Mouse (Mus musculus) kidney, postnatal 25 days (tissue): ENCODE measurements at regions not wholly inside any gene's neighbourhood (a gene's known extent, or its start where the extent isn't known, plus 50 kb on each side); places are given as distances from the start of the nearest gene placed in this dataset.

Experiments used
- DNase-seq, 2 experiments: peaks; one replicate each; pipeline ENCODE4 v3.0.0; 2021; ENCODE audit warnings: mixed read lengths in 2 of 2

DNA sequence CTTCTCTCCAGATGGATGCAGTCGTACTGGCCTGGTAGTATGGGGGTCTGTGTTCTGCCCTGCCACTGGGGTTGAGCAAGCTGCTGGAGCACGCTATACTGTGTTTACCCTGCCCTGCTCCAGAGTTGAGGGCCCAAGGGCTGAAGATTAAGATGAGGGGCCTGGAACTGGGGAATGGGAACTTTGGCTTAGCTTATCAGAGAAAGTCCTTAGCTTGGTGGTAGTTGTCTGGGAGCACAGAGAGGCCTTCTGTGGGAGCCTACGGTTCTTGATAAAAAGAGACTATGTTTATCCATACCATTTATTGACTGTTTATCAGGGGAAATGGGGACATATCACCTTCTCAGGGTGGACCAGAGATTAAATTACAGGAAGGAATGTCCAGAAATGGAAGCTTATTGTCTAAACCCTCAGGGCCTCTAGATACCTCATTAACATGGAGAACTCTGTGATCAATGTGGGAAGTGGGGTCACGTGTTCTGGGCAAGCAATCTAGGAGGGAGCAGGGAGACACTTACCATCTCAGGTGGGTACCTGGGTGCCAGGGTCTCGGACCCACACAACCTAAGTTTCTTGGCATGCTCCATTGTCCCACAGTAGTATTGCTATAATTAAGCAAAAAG is 58.7 kb downstream of the Mycn start:
- no peak for DNase-seq

DNA sequence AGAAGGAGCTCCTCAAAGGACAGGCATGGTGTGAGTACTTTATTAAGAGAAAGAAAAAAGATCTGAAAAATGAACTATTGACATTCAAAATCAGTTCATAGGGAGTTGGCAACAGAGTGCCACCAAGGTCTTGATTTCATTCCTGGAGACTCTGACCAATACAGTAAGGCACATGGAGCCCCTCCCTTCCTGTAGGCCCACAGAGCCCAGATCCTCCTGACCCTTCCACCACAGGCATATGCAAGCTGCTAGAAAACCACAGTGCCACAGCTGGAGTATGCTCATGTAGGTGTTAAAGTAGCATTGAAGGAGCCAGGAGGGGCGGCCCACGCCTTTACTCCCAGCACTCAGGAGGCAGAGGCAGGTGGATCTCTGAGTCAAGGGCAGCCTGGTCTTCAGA is 63.7 kb downstream of the Mycn start:
- DNase-seq, result no peak

DNA sequence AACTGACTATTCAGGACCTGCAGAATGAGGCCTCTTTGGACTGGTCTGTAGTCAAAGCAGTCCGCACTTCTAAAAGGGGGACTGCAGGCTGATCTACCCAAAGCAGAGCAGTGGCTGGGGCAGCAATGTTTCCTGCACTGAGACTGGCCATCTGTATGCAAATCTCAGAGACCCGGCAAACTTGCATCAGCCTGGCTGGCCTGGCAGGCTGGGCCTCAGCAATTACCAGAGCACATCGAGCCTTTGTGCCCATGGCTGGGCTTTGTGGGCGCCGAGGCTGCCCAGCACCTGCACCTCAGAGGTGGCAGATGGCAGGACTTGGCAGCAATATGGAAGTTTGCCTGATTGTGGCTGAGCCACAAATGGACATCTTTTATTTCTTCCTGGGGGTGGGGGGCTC is 64.2 kb downstream of the Mycn start:
- peak in 1 of 2 experiments; percentile 41 for DNase-seq

DNA sequence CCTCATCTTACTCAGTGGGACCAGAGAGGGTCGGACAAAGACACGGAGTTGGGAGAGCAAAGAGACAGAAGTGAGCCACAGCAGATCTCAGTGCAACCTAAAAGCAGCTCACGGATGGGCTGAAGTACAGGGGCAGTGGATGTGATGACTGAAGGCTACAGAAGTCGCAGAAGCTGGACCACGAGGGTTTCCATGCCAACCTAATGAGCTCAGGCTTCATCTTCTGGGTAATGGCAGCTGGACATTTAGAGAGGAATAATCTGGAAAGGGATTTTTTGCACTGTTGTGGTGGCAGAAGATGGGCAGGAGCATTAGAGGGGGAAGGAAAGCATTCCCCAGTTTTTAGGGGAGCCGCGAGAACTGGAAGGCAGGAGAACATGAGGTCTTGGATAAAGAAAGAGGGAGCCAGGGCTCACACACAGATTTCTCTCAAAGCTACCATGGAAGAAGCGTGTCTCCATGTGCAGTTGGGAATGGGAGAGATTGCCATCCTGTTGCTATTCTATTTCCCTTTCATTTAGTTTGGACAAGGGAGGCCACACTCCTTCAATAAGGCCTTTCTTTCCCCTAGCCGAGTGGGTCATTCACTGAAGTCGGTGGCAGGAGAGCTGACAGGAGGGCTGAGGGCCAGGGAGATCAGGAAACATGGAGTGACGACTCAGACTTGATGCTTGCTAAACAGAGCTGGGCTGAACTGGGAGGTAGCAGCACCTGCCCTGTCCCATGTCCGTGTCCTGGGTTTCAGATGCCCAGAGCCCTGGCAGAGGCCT is 65.6 kb downstream of the Mycn start:
- peak in 1 of 2 experiments; percentile 4 for DNase-seq

DNA sequence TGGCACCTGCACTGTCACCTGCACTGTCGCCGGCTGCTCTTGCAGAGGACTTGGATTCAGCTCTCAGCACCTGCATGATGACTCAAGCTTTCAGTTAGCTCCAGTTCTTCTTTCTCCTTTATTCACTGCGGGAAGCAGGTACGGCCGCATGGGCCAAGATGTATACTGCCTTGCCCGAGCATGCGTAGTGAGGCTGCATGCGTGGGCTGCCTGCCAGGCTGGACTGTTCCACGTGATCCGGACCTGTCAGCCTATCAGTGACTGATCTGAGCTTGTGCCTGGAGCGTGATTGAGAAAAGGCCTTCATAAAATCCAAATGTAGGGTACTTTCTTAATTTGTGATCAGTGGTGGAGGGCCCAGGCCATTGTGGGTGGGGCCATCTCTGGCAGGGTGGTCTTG is 68.2 kb downstream of the Mycn start:
- peak in 1 of 2 experiments; percentile 35 for DNase-seq

DNA sequence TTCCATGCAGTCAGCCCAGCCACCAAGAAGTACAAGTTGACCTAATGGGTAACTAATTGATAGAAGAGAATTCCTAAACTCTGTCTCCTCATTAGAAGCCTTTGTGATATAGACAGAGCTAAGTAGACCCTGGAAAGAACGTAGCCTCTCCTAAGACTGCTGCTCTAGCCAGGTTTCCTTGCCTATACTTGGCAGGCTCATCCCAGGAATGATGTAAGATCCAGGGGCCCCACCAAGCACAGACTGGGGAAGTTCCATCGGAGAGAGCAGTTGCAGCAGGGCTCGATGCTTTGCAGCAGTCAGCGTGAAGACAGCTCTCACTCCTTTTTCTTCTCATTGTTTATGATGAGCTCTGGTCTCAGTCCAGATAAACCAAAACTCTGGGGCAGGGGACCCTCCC is 68.7 kb downstream of the Mycn start:
- DNase-seq, result peak in 1 of 2 experiments; percentile 28

DNA sequence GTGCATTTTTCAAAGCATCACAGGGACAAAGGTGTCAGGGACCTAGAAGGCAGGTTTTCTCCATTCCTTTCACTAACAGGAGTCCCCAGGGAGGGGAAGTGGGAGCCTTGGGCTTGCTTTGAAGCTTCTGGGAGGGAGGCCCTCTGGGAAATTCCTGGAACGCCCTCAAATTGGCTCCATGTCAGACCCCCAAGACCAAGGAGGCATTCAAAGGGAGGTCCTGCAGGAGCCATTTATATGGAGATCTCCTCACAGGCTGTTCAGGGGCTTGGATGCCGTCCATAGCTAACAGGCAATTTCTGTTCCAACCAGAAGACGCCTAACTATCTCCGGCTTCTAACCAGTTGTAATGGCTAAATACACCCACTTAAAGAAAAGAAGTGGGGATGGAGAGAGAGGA is 70.4 kb downstream of the Mycn start:
- DNase-seq, result no peak

DNA sequence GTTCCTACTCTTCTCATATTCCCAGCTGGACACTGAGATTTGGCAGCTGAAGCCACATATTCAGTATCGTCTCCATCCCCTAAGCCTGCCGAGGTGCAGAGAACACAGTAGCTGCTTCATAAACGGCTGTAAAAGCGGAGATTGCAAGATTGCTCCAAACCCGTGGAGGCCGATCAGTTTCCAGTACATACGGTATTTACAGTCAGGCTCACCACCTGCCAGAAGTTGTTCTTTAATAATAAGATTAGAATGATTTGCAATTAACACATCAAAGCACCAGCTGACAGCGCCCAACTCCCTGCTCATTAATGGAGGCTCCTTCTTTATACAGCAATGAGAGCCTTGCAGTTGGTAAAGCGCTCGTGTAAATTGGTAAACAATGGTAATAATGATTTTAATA is 75.1 kb downstream of the Mycn start:
- DNase-seq, result no peak

DNA sequence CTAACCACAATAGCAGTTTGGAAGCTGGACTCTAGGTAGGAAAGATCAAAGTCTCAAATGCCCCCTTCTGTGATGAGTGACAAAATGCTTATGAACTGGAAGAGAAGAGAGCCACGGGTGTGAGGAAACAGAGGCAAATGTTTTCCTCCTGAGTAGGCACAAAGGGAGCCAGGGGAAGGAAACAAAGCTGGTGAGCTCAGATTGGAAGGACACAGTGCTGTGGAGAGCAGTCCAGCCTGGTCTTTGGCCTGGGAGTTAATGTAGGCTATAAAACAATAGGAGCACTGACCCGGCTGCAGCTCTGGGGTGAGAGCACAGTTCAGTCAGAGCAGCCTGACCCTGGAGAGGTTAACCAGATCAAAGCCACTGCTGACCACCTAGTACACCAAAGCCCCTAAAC is 91.0 kb downstream of the Mycn start:
- DNase-seq, result no peak

DNA sequence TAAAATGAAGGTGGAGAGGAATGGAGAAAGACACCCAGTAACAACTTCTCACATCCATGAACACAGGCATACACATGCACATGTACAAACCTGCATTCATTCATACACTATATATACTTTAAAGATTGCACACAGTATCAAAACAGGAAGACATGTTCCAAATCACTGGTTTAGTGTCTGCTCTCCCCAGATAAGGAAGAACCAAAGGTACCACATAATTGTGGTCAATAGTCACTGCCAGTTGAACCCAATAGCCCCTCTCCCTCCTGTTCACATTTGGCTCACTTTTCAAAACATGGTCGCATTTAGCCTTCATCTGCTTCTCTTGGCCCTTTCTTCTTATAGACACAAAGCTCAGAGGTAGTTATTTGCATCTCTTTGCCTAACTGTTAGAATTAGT is 95.0 kb downstream of the Mycn start:
- DNase-seq, result no peak

DNA sequence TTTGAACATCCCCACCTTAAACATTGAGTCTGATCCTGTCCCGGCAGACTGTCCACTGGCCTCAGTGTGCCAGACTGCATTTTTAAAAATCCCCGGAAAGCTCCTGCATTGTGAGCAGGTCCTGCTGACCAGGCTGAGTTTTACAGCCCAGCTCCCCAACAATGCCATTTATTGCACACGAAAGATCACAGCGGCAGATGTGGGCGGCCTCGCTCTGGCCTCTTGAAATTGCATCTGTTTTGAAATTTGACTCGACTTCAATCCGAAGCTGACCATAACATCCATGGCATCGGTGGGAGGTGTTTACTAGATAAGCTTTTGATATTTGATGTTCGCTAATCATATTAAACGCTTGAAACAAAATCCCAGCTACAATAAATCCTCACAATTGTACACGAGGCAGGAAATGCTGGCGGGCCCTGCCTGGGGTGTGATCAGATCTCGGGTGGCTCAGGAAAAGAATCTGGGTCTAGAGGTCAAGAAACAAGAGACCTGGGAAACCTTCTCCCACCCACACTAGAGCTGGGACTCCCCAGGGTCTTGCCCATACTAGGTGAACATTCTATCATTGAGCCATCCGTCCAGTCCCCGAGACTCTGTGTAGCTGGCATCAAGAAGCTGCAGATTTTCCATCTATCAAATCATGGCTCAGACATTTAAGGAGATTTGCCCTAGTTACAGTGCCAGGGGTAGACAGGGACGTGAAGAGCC is 99.3 kb downstream of the Mycn start:
- DNase-seq, result no peak

DNA sequence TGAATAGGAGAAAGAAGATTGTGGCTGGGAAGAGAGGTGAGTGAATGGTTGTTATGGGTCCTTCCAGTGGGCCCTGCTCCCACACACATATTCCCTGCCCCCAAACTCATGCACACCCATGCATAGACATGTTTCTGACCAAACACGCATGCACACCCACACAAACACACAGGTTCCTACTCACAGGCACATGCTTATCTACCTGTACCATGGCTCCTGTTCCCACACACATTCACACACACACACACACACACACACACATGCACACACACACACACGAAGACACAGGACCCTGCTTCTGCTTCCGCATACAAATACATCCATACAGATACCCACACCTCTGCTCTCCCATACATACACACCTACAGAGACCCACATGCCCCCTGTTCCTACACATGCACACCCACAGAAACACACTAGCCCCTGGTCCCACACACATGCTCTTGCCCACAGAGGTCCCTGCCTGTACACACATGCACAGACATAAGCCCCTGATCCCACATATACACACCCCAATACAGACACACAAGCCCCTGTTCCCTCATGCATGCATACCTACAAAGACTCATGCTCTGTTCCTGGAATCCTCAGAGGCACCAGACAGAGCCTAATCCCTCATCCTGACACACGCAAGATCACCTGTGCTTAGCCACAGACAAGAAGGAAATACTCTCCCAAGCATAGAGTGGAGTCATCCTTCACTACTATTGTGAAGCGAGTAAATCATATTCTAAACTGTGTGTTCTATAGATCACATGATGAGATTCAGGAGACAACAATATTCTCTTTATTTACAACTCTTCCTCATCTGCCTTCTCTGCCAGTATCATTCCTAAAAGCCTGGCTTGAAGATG is 100.1 kb downstream of the Mycn start:
- DNase-seq, result no peak

DNA sequence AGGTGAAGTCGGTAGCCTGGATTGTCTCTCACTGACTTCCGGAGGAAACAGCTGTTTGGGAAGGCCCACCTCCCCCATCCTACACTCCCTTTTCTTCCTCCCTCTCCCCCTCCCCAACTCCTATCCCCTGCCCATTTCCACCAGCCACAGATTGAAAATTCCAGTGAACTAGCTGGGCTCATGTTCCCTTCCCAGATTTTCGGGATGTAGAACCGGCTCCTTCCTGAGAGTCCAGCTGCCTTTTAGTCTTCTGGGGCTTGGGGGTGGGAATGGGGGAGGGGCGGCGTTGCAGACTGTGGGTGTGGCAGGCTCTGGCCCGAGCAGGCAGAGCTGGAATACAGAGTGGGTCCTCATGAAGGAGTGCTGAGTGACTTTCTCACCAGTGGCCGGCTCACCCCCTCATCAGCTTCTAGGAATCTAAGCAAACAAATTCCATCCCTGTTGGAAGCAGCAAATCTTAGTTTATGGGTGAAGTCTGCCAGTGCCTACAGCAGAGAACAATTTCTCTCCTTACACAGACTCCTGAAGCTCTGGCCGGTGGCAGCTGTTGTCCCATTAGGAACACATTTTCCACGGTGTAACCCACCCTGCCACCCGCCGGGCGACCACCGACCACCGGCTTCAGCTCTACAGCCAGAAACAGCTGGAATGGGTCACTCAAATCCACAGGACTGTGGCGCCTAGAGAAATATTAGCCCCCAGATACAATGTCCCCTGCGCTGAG is 100.9 kb downstream of the Mycn start:
- DNase-seq, result peak in 1 of 2 experiments; percentile 3

DNA sequence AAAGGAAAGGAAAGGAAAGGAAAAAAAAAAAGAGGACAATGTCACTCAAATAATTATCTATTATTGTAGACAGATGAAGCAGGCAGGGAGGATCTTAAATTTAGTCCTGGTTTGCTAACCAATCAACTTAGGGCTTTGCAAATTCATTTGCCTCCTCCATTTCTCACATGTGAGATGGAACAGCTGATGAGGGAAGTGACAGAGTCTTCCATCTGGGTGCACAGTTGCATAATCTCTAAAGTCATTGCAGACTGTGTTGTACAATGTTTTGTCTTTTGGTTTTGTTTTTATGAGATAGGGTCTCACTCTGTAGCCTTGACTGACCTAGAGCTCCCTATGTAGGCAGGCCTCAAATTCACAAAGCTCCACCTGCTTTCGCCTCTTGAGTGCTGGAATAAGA is 103.9 kb downstream of the Mycn start:
- no peak for DNase-seq

DNA sequence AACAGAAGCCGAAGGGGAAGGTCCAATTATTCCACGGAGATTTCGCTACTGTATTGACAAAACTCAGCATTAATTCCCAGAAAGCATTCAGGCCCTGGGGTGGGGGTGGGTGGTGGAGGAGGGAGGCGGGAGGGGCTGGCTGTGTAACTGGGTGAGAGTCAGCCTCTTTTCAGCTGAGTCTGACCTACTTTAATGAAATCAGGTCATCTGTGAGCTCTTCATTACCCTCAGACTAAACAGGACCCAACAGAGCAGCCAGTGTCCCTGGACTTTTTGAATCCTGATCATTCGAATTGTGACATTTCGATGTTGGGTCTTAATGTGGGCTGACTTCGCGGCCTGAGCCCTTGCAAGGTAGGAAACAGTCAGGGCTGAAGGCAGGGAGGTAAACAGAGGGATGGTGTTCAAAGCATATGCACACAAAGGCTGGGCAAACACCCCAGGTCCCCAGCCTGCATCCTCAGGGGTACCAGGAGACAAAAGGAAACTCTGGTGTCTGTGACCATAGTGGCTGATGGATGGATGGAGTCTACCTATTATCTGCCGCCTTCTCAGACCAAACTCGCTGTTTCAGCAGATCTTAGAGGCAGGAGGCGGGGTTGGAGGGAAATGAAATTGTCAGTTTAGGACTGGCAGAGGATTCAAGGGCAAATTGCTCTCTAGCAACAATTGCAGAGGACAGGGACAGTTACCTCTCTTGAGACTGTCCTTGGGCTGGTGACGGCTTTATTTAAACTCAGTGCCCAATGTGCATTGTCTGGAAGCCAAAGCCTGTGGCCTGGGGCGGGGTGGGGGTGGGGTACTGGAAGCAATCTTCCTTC is 113.7 kb downstream of the Mycn start:
- no peak for DNase-seq

DNA sequence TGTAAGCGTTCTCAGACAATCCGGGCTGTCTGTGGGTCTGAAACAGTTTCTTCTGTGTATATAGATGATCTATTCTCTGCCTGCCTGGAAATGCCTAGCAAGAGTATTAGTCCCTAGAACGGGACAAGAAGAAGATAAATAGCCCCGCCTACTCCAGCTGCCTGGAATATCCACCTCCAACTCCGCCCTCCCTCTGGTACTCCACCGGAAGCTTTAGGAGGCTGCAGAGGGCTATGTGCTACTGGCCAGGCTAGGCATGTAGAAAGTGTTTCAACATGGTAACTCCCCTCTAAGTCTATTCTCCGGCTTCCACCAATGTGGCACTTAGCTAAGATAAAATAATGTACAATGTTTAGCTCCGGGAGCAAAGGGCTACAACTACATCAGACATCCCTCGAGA is 114.3 kb downstream of the Mycn start:
- DNase-seq, result no peak

DNA sequence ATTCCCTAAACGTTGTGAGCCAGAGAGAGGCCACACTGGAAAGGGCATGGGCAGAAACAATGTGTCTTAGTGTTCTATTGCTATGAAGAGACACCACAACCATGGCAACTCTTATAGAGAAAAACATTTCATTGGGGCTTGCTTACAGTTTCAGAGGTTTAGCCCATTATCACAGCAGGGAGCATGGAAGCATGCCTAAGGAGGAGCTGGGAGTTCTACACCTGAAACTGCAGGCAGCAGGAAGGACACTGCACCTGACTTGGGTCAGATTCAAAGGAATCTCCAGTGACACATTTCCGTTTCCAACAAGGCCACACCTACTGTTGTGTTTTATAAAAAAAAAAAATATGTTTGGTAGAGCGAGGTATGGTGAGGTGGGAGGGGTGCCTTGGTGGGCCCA is 115.3 kb downstream of the Mycn start:
- DNase-seq, result no peak

DNA sequence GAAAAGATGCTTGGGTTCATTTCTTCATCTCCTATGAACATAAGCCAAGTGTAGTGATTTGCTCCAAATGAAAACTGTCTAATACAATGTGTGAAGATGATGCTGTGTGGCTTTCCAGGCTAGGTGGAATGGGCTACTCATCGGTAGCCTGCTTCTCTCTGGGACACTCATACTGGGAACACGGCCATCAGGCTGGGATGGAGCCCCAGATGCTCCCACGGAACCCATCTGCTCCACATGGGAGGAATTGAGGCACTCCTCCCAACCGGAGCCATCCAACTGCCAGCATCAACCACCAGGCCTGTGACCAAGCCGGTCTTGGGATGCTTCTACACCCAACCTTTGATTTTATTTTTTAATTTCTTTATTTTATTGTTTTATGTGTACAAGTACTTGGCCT is 115.9 kb downstream of the Mycn start:
- no peak for DNase-seq

DNA sequence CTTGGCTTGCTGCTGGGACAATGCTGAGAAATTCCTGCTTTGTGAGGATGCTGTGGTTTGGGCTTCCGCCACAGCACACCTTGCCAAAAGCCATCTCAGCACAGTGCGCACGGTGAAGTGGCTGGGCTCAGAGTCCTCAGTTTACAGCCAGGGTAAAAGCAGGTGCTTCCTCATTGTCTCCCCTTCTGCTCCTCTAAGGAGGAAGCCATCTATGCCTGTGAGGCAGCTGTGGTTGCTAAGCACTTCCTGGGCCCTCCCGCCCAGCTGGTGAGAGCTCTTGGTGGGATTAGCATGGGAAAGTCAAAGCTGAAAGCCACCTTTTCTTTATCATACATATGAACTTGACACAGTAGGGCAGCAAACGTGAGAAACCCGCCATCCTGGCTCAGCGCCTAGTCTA is 120.2 kb downstream of the Mycn start:
- no peak for DNase-seq

DNA sequence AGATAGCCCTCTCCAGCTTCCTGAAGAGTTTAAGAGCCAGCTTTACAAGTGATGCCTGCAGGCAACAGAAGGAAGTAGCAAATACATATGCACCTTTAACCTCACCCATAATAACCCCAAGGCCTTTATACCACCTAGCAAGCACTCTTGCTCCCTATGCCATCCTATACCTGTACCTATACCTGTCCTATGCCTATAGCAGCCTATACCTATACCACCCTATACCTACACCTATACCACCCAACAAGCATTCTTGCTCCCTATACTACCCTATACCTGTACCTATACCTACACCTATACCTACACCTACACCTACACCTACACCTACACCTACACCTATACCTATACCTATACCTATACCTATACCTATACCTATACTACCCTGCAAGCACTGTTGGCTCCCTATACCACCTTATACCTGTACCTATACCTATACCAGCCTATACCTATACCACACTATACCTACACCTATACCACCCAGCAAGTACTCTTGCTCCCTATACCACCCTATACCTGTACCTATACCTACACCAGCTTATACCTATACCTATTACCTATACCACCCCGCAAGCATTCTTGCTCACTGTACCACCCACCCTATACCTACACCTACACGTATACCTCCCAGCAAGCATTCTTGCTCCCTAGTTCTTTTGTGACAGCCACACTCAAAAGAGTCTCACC is 120.9 kb downstream of the Mycn start:
- DNase-seq, result no peak

DNA sequence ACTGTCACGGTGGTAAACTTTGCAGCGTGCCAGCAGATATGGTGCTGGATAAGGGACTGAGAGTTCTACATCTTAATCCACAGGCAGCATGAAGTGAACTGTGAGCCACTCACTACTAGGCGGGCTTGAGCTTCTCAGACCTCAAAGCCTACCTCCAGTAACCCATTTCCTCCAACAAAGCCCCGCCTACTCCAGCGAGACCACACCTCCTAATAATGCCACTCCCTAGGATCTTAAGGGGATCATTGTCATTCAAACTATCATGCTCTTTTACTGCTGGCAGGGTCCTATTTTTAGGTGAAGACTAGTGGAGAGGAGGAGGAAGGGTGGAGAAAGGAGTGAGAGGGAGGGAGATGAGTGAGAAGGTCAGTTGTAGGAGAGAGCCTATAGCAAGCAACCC is 122.0 kb downstream of the Mycn start:
- no peak for DNase-seq
